Comparison of ENCODE assay signal across 8 mouse cellular contexts in the genomic region with DNA sequence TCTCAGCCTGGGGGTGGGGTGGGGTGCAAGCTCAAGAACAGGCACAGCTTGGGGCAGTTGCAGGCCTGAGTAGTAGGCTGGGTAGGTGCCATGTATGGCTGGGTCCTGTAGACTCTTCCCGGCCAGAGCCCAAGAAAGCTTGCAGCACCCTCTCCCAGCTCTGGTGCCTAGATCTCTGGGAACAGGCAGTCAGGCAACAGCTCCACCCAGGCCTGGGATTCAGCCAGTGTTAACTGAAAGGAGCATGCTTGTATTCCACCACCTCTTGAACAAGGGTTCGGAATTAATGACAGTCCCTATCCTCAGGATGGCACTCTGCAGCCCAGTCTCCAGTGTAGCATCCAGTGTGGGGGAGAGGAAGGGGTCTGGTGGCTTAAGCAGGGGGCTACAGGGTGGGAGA. TPM values are rescaled to one million over a fixed set of nuclear protein-coding genes. Genes with fewer than 3 reads are reported as not detected.
DNase-seq lines count a peak whose midpoint lies in the region; ATAC-seq and TF ChIP-seq lines count a peak whose summit lies in the region.

No protein-coding gene starts in this region.

- peaks cover 44% of the 10 kb centered on the region for H3K4me1 ChIP-seq in lung, embryonic 14.5 days (ENCODE audit: insufficient read depth)
- peaks cover 54% of the 10 kb centered on the region for H3K4me1 ChIP-seq in lung, adult 2 months (ENCODE audit: control insufficient read depth, insufficient read depth, low read length)
- peaks cover 76% of the 10 kb centered on the region for H3K4me1 ChIP-seq in intestine, embryonic 16.5 days (ENCODE audit: control insufficient read depth, insufficient read depth, low read length)
- peaks cover 68% of the 10 kb centered on the region for H3K4me1 ChIP-seq in small intestine, adult 2 months (ENCODE audit: control insufficient read depth, insufficient read depth, insufficient read length, low read length)

- no peak for TF ChIP-seq CTCF in lung, embryonic 14.5 days (IDR thresholded peaks at IDR 0.05; ENCODE audit: low read depth)
- TF ChIP-seq CTCF in lung, adult 2 months (IDR thresholded peaks at IDR 0.05; ENCODE audit: insufficient read depth, low read length) = no peak
- no peak for TF ChIP-seq CTCF in small intestine, adult 2 months (IDR thresholded peaks at IDR 0.05; ENCODE audit: extremely low read depth, insufficient read length, insufficient replicate concordance, low read depth, low read length)

- peak; percentile 23 for DNase-seq in cerebellum, adult 9-10 months
- DNase-seq in lung, embryonic 14.5 days = peak; percentile 59
- no peak for DNase-seq in lung, adult 2 months
- DNase-seq in embryo, embryonic 9.5 days (ENCODE audit: extremely low spot score) = no peak

- no peak overlapping the region for H3K4me2 ChIP-seq in lung, embryonic 14.5 days
- H3K4me2 ChIP-seq in intestine, embryonic 16.5 days (ENCODE audit: low read depth, low read length) = peak overlapping the region; percentile 28; the same call in 1 of the 2 replicates

- no peak for TF ChIP-seq POLR2A in lung, adult 2 months (IDR thresholded peaks at IDR 0.05; ENCODE audit: borderline replicate concordance, extremely low read depth, low read depth, low read length)
- no peak for TF ChIP-seq POLR2A in small intestine, adult 2 months (IDR thresholded peaks at IDR 0.05; ENCODE audit: low read depth, low read length)

- 0 out of 2 replicates have a peak overlapping the region, but pooled peaks have one; percentile 4 for H3K9ac ChIP-seq in lung, embryonic 14.5 days
- peak overlapping the region; percentile 64 for H3K9ac ChIP-seq in intestine, embryonic 16.5 days (ENCODE audit: low read depth, low read length)

- WGBS in lung, embryonic 14.5 days = 75% methylated on average over 2 of the region's 2 CpGs
- 29% methylated on average over 2 of the region's 2 CpGs for WGBS in lung, adult 2 months
- 77% methylated on average over 2 of the region's 2 CpGs for WGBS in intestine, embryonic 16.5 days
- WGBS in small intestine, adult 2 months = 32% methylated on average over 2 of the region's 2 CpGs

- ATAC-seq in cerebellum, adult (ENCODE audit: insufficient number of reproducible peaks, low FRiP score, low TSS enrichment) = no peak
- ATAC-seq in lung, embryonic 14.5 days (ENCODE audit: insufficient read depth) = no peak
- ATAC-seq in intestine, embryonic 16.5 days = no peak
- ATAC-seq in megakaryocyte-erythroid progenitor cell, adult 5-6 weeks (replicated peaks; ENCODE audit: low FRiP score, low TSS enrichment, poor library complexity, severe bottlenecking) = no peak

- H3K27ac ChIP-seq in lung, embryonic 14.5 days (ENCODE audit: low read depth) = peak overlapping the region; percentile 87
- peak overlapping the region; percentile 99 for H3K27ac ChIP-seq in intestine, embryonic 16.5 days (ENCODE audit: low read length)
- peak overlapping the region; percentile 73 for H3K27ac ChIP-seq in small intestine, adult 2 months (ENCODE audit: insufficient read depth, low read depth, low read length)

- no peaks in the 10 kb centered on the region for H3K9me3 ChIP-seq in lung, embryonic 14.5 days (ENCODE audit: low read depth, low read length)
- no peaks in the 10 kb centered on the region for H3K9me3 ChIP-seq in intestine, embryonic 16.5 days (ENCODE audit: control insufficient read depth, low read length)

- no peaks in the 10 kb centered on the region for H3K27me3 ChIP-seq in lung, embryonic 14.5 days (ENCODE audit: insufficient read depth, low read length)
- no peaks in the 10 kb centered on the region for H3K27me3 ChIP-seq in intestine, embryonic 16.5 days (replicated peaks; ENCODE audit: control insufficient read depth, insufficient read depth, low read length)
- no peaks in the 10 kb centered on the region for H3K27me3 ChIP-seq in small intestine, adult 2 months (ENCODE audit: control insufficient read depth, insufficient read depth, low read length)

- H3K4me3 ChIP-seq in lung, embryonic 14.5 days (ENCODE audit: low read depth, low read length) = no peak overlapping the region
- no peak overlapping the region for H3K4me3 ChIP-seq in lung, adult 2 months (replicated peaks; ENCODE audit: extremely low read depth, low read depth, low read length)
- no peak overlapping the region for H3K4me3 ChIP-seq in intestine, embryonic 16.5 days (ENCODE audit: low read length)
- no peak overlapping the region for H3K4me3 ChIP-seq in small intestine, adult 2 months (ENCODE audit: low read depth, low read length)

- H3K36me3 ChIP-seq in lung, embryonic 14.5 days (ENCODE audit: insufficient read depth) = no peaks in the 10 kb centered on the region
- no peaks in the 10 kb centered on the region for H3K36me3 ChIP-seq in intestine, embryonic 16.5 days (ENCODE audit: control insufficient read depth, insufficient read depth, low read length)
- no peaks in the 10 kb centered on the region for H3K36me3 ChIP-seq in small intestine, adult 2 months (ENCODE audit: control insufficient read depth, insufficient read depth, low read length)

RNA-seq across cellular contexts. Expression of a gene that starts 20.7 kb away (rescaled TPM):
- polyA plus RNA-seq in lung, embryonic 14.5 days (2014; fragmentation: Nextera tagmentation; extraction: Ambion mirVana) = 45.2 and 47.7 TPM in 2 replicates
- polyA plus RNA-seq in lung, adult 2 months (2012; rRNA removed) = 52.1 and 61.0 TPM in 2 replicates
- 8.9 and 27.7 TPM in 2 replicates for polyA plus RNA-seq in intestine, embryonic 16.5 days (2015; fragmentation: Nextera tagmentation; extraction: Ambion mirVana)
- 21.5 and 56.6 TPM in 2 replicates for polyA plus RNA-seq in small intestine, adult 2 months (2012; rRNA removed)
- 4.6 and 8.2 TPM in 2 replicates for total RNA-seq in megakaryocyte-erythroid progenitor cell, adult 5-6 weeks (2014; fragmentation: Nextera tagmentation)
- 3.2 and 4.9 TPM in 2 replicates for total RNA-seq in megakaryocyte-erythroid progenitor cell, adult 5-6 weeks (2017)

Comparison
In these comparisons a context has a peak if more than half of its experiments do, and no peak if none do; other contexts are left out.
1. DNase-seq: peak in cerebellum, adult 9-10 months (single experiment) and lung, embryonic 14.5 days (single experiment); none in lung, adult 2 months (single experiment) and embryo, embryonic 9.5 days (single experiment).
2. Peak in every context shown above with its lines, with median percentiles within 50 percentile points of each other: H3K27ac ChIP-seq.